Mouse (Mus musculus) cerebellum, adult 2 months (tissue): ENCODE results near the gene Acad8.

ENCODE experiments used
- CTCF ChIP-seq: fragments of 200-500 bp; IDR thresholded peaks from 2 replicates; pipeline ENCODE4 v1.5.1; 2011; ENCODE audit warnings: low read depth, mild to moderate bottlenecking, control low read depth, low read length, moderate library complexity, borderline replicate concordance; ENCODE audit not compliant: insufficient read depth
- POLR2A ChIP-seq: fragments of 200-500 bp; IDR thresholded peaks from 2 replicates; pipeline ENCODE4 v1.6.1; 2011; ENCODE audit warnings: low read length, control low read depth, borderline replicate concordance; ENCODE audit not compliant: insufficient read depth

GRCm38 (mm10) chr9:27006866-27007265 is 7.5 kb upstream of the Acad8 start:
- no peak for TF ChIP-seq CTCF
- TF ChIP-seq POLR2A: no peak
